Mouse (Mus musculus) neural tube, embryonic 14.5 days (tissue): ENCODE data around the gene Nol4l. TPM values are rescaled to one million over a fixed set of nuclear protein-coding genes. Genes with fewer than 3 reads are reported as not detected.
A peak's percentile ranks its signal among the peaks of the same experiment; 100 is the strongest.

Source experiments
- ATAC-seq: fragments of 200-750 bp; cut with Nextera tagmentation; 2 replicates; pipeline ENCODE4 v1.8.0; 2017; ENCODE audit warnings: low read depth, mild to moderate bottlenecking, moderate TSS enrichment, moderate library complexity
- H3K27ac ChIP-seq: fragments of 300-500 bp; sonication (generic); 2 replicates; pipeline ENCODE4 v1.5.1; 2014; ENCODE audit warnings: low read depth, mild to moderate bottlenecking, control low read depth, low read length, moderate library complexity, mixed read lengths
- H3K27me3 ChIP-seq: fragments of 300-500 bp; sonication (generic); 2 replicates; pipeline ENCODE4 v1.6.1; 2014; ENCODE audit warnings: low read length; ENCODE audit not compliant: control insufficient read depth, insufficient read depth
- H3K36me3 ChIP-seq: fragments of 300-500 bp; sonication (generic); 2 replicates; pipeline ENCODE4 v1.6.1; 2014; ENCODE audit warnings: low read length, mixed read lengths; ENCODE audit not compliant: control insufficient read depth, insufficient read depth
- H3K4me1 ChIP-seq: fragments of 300-500 bp; sonication (generic); 2 replicates; pipeline ENCODE4 v1.6.1; 2014; ENCODE audit warnings: low read length; ENCODE audit not compliant: control insufficient read depth, insufficient read depth
- H3K4me2 ChIP-seq: fragments of 300-500 bp; sonication (generic); 2 replicates; pipeline ENCODE4 v1.6.1; 2014; ENCODE audit warnings: mild to moderate bottlenecking, low read depth, low read length, control low read depth
- H3K4me3 ChIP-seq: fragments of 300-500 bp; sonication (generic); 2 replicates; pipeline ENCODE4 v1.5.1; 2014; ENCODE audit warnings: low read depth, low read length, control low read depth, mixed read lengths
- H3K9ac ChIP-seq: fragments of 300-500 bp; sonication (generic); replicated peaks from 2 replicates; pipeline ENCODE4 v1.6.1; 2014; ENCODE audit warnings: low read depth, mild to moderate bottlenecking, control low read depth, low read length, mixed read lengths
- H3K9me3 ChIP-seq: fragments of 300-500 bp; sonication (generic); 2 replicates; pipeline ENCODE4 v1.6.1; 2016; ENCODE audit warnings: low read length; ENCODE audit not compliant: control insufficient read depth
- WGBS: fragments of 180-500 bp; shearing (Covaris S2); extraction: QIAGEN DNeasy Blood & Tissue Kit; methylation state at CpG from one replicate; pipeline ENCODE4 v1.1.7; 2014; 5-methylcytosine and 5-hydroxymethylcytosine counted together
- polyA plus RNA-seq: library from polyadenylated mRNA; unstranded; fragments of >200 nt; fragmentation: Nextera tagmentation; extraction: Ambion mirVana; gene quantifications from 2 replicates; pipeline ENCODE4 v1.2.1, GENCODE M21; 2014

Gene Nol4l
- 44.4 and 47.9 TPM in 2 replicates for polyA plus RNA-seq

GRCm38 (mm10) chr2:153529931-153530766, at the start of gene Nol4l:
Gene Nol4l (minus strand): TSS chr2:153529971.
- peaks cover 6% of the 10 kb centered on the region; the same call in 1 of the 2 replicates for H3K4me1 ChIP-seq
- no peaks in the 10 kb centered on the region; the same call in 1 of the 2 replicates for H3K27me3 ChIP-seq
- peak within 1 kb of the TSS; percentile 88 for H3K27ac ChIP-seq
- WGBS: under 1% methylated on average over 44 of the region's 86 CpGs
- H3K9me3 ChIP-seq: no peaks in the 10 kb centered on the region
- ATAC-seq: peak; percentile 35
- peak within 1 kb of the TSS; percentile 78 for H3K4me3 ChIP-seq
- peak within 1 kb of the TSS; percentile 94 for H3K9ac ChIP-seq
- H3K36me3 ChIP-seq: no peaks in the 10 kb centered on the region
- H3K4me2 ChIP-seq: peak within 1 kb of the TSS; percentile 91

DNA sequence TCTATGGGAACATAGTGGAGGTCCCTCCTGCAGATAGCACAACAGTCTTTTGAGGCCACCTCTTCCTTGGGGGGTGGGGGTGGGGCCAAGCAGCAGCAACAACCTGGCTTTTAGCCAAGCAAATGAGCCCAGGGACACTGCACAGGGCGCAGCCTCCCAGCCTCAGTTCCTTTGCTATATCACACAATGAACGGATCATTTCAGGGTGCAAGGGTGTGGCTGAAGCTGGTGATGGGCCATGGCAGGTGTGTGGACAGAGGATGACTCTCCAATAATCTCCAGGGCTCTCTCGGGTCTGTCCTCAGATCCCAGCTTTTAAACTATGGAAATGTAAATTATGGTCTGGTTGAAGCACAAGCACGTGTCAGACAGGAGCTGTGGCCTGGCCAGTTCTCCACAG, 47.4 kb upstream of the Nol4l start:
- no peak for ATAC-seq
- 45% methylated on average over 4 of the region's 4 CpGs for WGBS
- H3K4me3 ChIP-seq: no peak overlapping the region
- no peak overlapping the region for H3K9ac ChIP-seq
- H3K36me3 ChIP-seq: no peaks in the 10 kb centered on the region
- H3K4me1 ChIP-seq: no peaks in the 10 kb centered on the region
- no peaks in the 10 kb centered on the region for H3K9me3 ChIP-seq
- no peaks in the 10 kb centered on the region for H3K27me3 ChIP-seq
- no peak overlapping the region for H3K4me2 ChIP-seq
- no peak overlapping the region for H3K27ac ChIP-seq

DNA sequence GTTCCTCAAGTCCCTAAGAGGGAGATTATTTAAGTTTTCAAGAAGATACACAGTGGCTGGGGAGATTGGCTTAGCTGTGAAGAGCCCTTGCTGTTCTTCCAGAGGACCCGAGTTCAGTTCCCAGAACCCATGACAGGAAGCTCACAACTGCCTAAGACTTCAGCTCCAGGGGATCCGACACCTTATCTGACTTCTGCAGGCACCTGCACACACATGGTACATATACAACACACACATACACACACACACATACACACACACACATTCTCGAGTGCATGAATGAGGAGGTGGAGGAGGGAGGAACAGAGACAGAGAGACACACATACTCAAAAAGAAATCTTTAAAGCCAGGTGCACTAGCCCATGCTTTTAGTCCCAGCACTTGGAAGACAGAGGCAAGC, 46.4 kb upstream of the Nol4l start:
- H3K4me2 ChIP-seq: no peak overlapping the region
- H3K4me3 ChIP-seq: no peak overlapping the region
- WGBS: 83% methylated on average over 3 of the region's 3 CpGs
- no peak overlapping the region for H3K27ac ChIP-seq
- ATAC-seq: no peak
- no peak overlapping the region for H3K9ac ChIP-seq
- H3K9me3 ChIP-seq: no peaks in the 10 kb centered on the region
- H3K36me3 ChIP-seq: no peaks in the 10 kb centered on the region
- no peaks in the 10 kb centered on the region for H3K27me3 ChIP-seq
- no peaks in the 10 kb centered on the region for H3K4me1 ChIP-seq

GRCm38 (mm10) chr2:153575554-153575953, 45.8 kb upstream of the Nol4l start:
- H3K9me3 ChIP-seq: no peaks in the 10 kb centered on the region
- ATAC-seq: no peak
- H3K4me3 ChIP-seq: no peak overlapping the region
- H3K27me3 ChIP-seq: no peaks in the 10 kb centered on the region
- H3K27ac ChIP-seq: no peak overlapping the region
- no peaks in the 10 kb centered on the region for H3K4me1 ChIP-seq
- no peak overlapping the region for H3K4me2 ChIP-seq
- no peak overlapping the region for H3K9ac ChIP-seq
- 38% methylated on average over 6 of the region's 6 CpGs for WGBS
- no peaks in the 10 kb centered on the region for H3K36me3 ChIP-seq

DNA sequence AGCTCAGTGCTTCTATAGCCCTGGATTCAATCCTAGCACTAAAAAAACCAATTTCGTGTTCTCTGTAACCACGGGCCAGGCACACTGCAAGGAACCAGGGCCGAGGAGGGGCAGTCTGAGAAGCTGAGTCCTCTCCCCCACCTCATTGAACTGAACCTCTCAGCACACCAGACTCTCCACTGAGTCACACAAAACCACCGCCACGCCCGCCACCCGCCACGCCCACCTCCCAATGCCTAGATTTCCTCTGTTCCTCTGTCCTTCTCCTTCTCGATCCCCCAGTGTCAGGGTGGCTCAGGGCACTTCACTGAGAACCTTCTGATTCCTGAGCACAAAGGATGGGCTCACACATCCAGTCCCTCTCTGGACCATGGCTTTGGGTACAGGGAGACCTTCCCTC, 43.3 kb upstream of the Nol4l start:
- no peak overlapping the region for H3K9ac ChIP-seq
- H3K9me3 ChIP-seq: no peaks in the 10 kb centered on the region
- H3K4me2 ChIP-seq: no peak overlapping the region
- H3K27me3 ChIP-seq: no peaks in the 10 kb centered on the region
- WGBS: 88% methylated on average over 9 of the region's 9 CpGs
- H3K4me1 ChIP-seq: no peaks in the 10 kb centered on the region
- H3K27ac ChIP-seq: no peak overlapping the region
- no peak for ATAC-seq
- no peaks in the 10 kb centered on the region for H3K36me3 ChIP-seq
- no peak overlapping the region for H3K4me3 ChIP-seq

GRCm38 (mm10) chr2:153568541-153568940, 38.8 kb upstream of the Nol4l start:
- H3K27me3 ChIP-seq: no peaks in the 10 kb centered on the region
- 92% methylated on average over 6 of the region's 6 CpGs for WGBS
- no peaks in the 10 kb centered on the region for H3K4me1 ChIP-seq
- H3K9ac ChIP-seq: no peak overlapping the region
- H3K27ac ChIP-seq: no peak overlapping the region
- H3K36me3 ChIP-seq: no peaks in the 10 kb centered on the region
- H3K4me3 ChIP-seq: no peak overlapping the region
- no peaks in the 10 kb centered on the region for H3K9me3 ChIP-seq
- H3K4me2 ChIP-seq: no peak overlapping the region
- no peak for ATAC-seq

GRCm38 (mm10) chr2:153568013-153568412, 38.2 kb upstream of the Nol4l start:
- no peak overlapping the region for H3K4me2 ChIP-seq
- H3K9me3 ChIP-seq: no peaks in the 10 kb centered on the region
- no peak for ATAC-seq
- WGBS: 73% methylated on average over 4 of the region's 4 CpGs
- no peaks in the 10 kb centered on the region for H3K27me3 ChIP-seq
- no peak overlapping the region for H3K4me3 ChIP-seq
- no peak overlapping the region for H3K9ac ChIP-seq
- no peak overlapping the region for H3K27ac ChIP-seq
- H3K36me3 ChIP-seq: no peaks in the 10 kb centered on the region
- no peaks in the 10 kb centered on the region for H3K4me1 ChIP-seq

DNA sequence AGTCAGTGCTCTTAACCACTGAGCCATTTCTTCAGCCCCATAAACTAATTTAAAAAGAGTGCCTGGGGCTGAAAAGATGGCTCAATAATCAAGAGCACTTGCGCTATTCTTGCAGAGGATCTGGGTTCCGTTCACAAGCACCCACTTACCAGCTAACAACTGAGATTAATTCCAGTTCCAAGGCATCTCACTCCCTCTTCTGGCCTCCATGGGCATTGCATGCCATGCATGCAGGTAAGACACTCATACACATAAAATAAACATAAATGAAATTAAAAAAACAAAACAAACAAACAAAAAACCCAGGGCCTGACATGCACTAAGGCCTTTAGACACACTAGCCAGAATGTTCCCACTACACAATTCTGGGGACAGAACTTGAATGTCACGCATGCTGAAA, 34.6 kb upstream of the Nol4l start:
- no peak for ATAC-seq
- H3K4me2 ChIP-seq: no peak overlapping the region
- peaks cover 16% of the 10 kb centered on the region for H3K4me1 ChIP-seq
- H3K9me3 ChIP-seq: no peaks in the 10 kb centered on the region
- H3K36me3 ChIP-seq: no peaks in the 10 kb centered on the region
- H3K4me3 ChIP-seq: no peak overlapping the region
- no peak overlapping the region for H3K27ac ChIP-seq
- 89% methylated on average over 3 of the region's 3 CpGs for WGBS
- H3K27me3 ChIP-seq: no peaks in the 10 kb centered on the region
- H3K9ac ChIP-seq: no peak overlapping the region

- Histone ChIP-seq H3K36me3 (no peaks in the 10 kb centered on the region), H3K4me2 (no peak overlapping the region; the same call in 1 of the 2 replicates), H3K27me3 (no peaks in the 10 kb centered on the region), H3K27ac (no peak overlapping the region), H3K4me3 (no peak overlapping the region), H3K4me1 (peaks cover 16% of the 10 kb centered on the region), H3K9me3 (no peaks in the 10 kb centered on the region), H3K9ac (no peak overlapping the region)
- 50% methylated on average over 5 of the region's 5 CpGs for WGBS
- 0 out of 2 replicates have a peak, but pooled peaks have one; percentile 1 for ATAC-seq
These were observed 31.8 kb upstream of the Nol4l start for GRCm38 (mm10) chr2:153561564-153561963.
